Mouse (Mus musculus) left cerebral cortex, adult 2 months (tissue): ENCODE measurements around the gene Higd1b. TPM values are rescaled to one million over a fixed set of nuclear protein-coding genes. Genes with fewer than 3 reads are reported as not detected.

Source experiments
- DNase-seq, 2 experiments: peaks; one replicate each; pipeline ENCODE4 v3.0.0; 2021 to 2022; ENCODE audit warnings: low spot score in 2 of 2, mixed read lengths in 1 of 2; ENCODE audit errors: extremely low spot score in 1 of 2
- H3K27ac ChIP-seq: fragments of 200-600 bp; 2 replicates; pipeline ENCODE4 v1.8.1; 2022
- H3K4me3 ChIP-seq: fragments of 200-600 bp; 2 replicates; pipeline ENCODE4 v1.8.1; 2022
- CTCF ChIP-seq: fragments of 200-600 bp; IDR thresholded peaks from 2 replicates; pipeline ENCODE4 v1.8.1; 2022; ENCODE audit warnings: antibody characterized with exemption, mild to moderate bottlenecking, moderate library complexity
- intact Hi-C: fragments of 180-260 bp; cut with DNase I; formaldehyde crosslinking; loops from one replicate; pipeline ENCODE4 v1.15.1; 2025
- total RNA-seq, 2 experiments: library from RNA; stranded (reverse); gene quantifications; 2 replicates each; pipeline ENCODE4 v1.2.3; 2021

Gene Higd1b
- total RNA-seq, 2 experiments from 2014 or later, result 6.1 to 8.1 TPM

- peak overlapping the region; percentile 63; the same call in 1 of the 2 replicates for H3K27ac ChIP-seq
- TF ChIP-seq CTCF, result no peak
Observed at GRCm38 (mm10) chr11:102887433-102887832, 51.8 kb downstream of the Higd1b start.

More at GRCm38 (mm10) chr11:102887433-102887832, 51.8 kb downstream of the Higd1b start:
- no peak overlapping the region for H3K4me3 ChIP-seq
- DNase-seq, result no peak
- intact Hi-C loops, result no loop called here

Other genes with a start within 250 kb of the Higd1b start
- gene Fzd2, start 231.5 kb upstream of the Higd1b start, total RNA-seq, result 10 to 100 TPM; 10.9 to 11.7 TPM
- gene Meioc, start 172.1 kb upstream of the Higd1b start, total RNA-seq, result not detected
- 10 to 100 TPM; 24.6 to 34.5 TPM for gene Ccdc43, start 138.1 kb upstream of the Higd1b start, total RNA-seq
- 100 to 1,000 TPM; 128 to 140 TPM for gene Adam11, start 74.4 kb upstream of the Higd1b start, total RNA-seq
- gene Gjc1, start 16.1 kb upstream of the Higd1b start, total RNA-seq, result 1 to 10 TPM; 6.1 to 6.6 TPM
- 100 to 1,000 TPM; 135 to 138 TPM for gene Eftud2, start 45.1 kb downstream of the Higd1b start, total RNA-seq
- gene Ccdc103, start 45.4 kb downstream of the Higd1b start, total RNA-seq, result 1 to 10 TPM; 1.8 to 2.6 TPM
- gene Fam187a, start 49.3 kb downstream of the Higd1b start, total RNA-seq, result not detected
- 100 to 1,000 TPM; 111 to 120 TPM for gene Gfap, start 65.1 kb downstream of the Higd1b start, total RNA-seq
- not detected for gene Kif18b, start 89.3 kb downstream of the Higd1b start, total RNA-seq
- gene C1ql1, start 110.8 kb downstream of the Higd1b start, total RNA-seq, result 10 to 100 TPM in 1 of 2 experiments, 1 to 10 TPM in 1; 9.3 to 14.0 TPM
- gene Nmt1, start 192.3 kb downstream of the Higd1b start, total RNA-seq, result 100 to 1,000 TPM; 117 to 130 TPM
- 10 to 100 TPM; 48.3 to 50.9 TPM for gene Dcakd, start 192.5 kb downstream of the Higd1b start, total RNA-seq